Mouse (Mus musculus): Measurements from ENCODE around the gene Fgfr2. TPM values are rescaled to one million over a fixed set of nuclear protein-coding genes. Genes with fewer than 3 reads are reported as not detected.

Fgfr2 gene
- polyA plus RNA-seq, 1 experiment from 2014 or later, result 11.2 TPM

DNA sequence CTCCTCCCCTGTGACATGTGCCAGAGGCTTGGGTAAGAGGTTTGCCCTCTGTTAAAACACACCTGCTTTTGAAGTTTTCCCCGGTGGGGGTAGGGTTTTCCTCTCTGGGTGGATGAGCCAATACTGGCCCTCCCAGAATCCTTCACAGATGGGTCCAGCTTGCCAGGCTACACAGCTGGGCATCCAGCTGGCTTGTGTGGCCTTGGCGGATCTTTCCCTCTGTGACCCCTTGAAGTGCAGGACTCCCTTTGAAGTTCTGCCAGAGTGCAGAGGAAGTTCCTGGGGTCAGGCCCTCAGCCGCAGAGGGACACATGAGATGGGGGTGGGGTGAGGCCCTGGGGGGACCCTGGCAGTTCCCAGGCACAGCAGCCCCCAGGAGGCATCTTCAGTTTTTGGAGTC lies 507.8 kb downstream of the Fgfr2 start:
- Histone ChIP-seq H3K36me3 (replicated peaks; ENCODE audit: insufficient read depth, low read length) (no peaks in the 10 kb centered on the region), H3K9ac (replicated peaks) (no peak overlapping the region), H3K4me2 (ENCODE audit: low read depth, low read length) (no peak overlapping the region), H3K27me3 (ENCODE audit: insufficient read depth, low read length) (no peaks in the 10 kb centered on the region), H3K4me1 (ENCODE audit: insufficient read depth) (peaks cover 6% of the 10 kb centered on the region), H3K4me3 (ENCODE audit: low read depth, low read length) (no peak overlapping the region), H3K9me3 (ENCODE audit: low read length) (no peaks in the 10 kb centered on the region), H3K27ac (ENCODE audit: low read depth) (no peak overlapping the region)
- ATAC-seq, result peak; percentile 26
- TF ChIP-seq CTCF (IDR thresholded peaks at IDR 0.05; ENCODE audit: low read depth) (no peak), EP300 (IDR thresholded peaks at IDR 0.05; ENCODE audit: low read depth) (no peak)
- DNase-seq, result peak; percentile 36
- WGBS (ENCODE audit: insufficient replicate concordance), result 38% methylated on average over 3 of the region's 3 CpGs

DNA sequence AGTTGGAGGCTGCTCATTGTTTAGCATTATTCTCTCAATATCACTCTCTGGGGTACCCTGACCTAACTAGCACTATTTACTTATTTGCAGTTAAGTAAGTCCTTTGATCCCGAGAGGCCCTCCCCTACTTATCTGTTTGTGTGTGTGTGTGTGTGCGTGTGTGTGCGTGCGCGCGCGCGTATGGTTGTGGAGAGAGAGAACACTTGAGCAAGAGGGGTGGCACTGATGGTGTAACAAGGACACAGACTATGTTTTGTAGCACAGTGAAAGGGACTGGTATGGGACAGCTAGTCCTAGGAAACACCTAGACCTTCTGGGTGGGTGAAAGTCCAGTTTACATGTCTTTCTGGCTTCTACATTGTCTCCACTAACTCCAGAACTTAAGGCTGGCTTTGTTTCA lies 511.6 kb downstream of the Fgfr2 start:
- Histone ChIP-seq H3K4me1 (ENCODE audit: insufficient read depth) (peaks cover 9% of the 10 kb centered on the region), H3K9me3 (ENCODE audit: low read length) (no peaks in the 10 kb centered on the region), H3K4me3 (ENCODE audit: low read depth, low read length) (no peak overlapping the region), H3K27me3 (ENCODE audit: insufficient read depth, low read length) (0 out of 2 replicates have a peak, but pooled peaks cover 8% of the 10 kb centered on the region), H3K4me2 (ENCODE audit: low read depth, low read length) (peak overlapping the region; percentile 79; the same call in 1 of the 2 replicates), H3K27ac (ENCODE audit: low read depth) (peak overlapping the region; percentile 53; the same call in 1 of the 2 replicates), H3K36me3 (replicated peaks; ENCODE audit: insufficient read depth, low read length) (no peaks in the 10 kb centered on the region), H3K9ac (replicated peaks) (no peak overlapping the region)
- no peak for TF ChIP-seq CTCF (IDR thresholded peaks at IDR 0.05; ENCODE audit: low read depth)
- peak; percentile 76 for TF ChIP-seq EP300 (IDR thresholded peaks at IDR 0.05; ENCODE audit: low read depth)
- WGBS (ENCODE audit: insufficient replicate concordance), result 77% methylated on average over 8 of the region's 8 CpGs
- DNase-seq (peak; percentile 60), ATAC-seq (peak; percentile 80)

DNA sequence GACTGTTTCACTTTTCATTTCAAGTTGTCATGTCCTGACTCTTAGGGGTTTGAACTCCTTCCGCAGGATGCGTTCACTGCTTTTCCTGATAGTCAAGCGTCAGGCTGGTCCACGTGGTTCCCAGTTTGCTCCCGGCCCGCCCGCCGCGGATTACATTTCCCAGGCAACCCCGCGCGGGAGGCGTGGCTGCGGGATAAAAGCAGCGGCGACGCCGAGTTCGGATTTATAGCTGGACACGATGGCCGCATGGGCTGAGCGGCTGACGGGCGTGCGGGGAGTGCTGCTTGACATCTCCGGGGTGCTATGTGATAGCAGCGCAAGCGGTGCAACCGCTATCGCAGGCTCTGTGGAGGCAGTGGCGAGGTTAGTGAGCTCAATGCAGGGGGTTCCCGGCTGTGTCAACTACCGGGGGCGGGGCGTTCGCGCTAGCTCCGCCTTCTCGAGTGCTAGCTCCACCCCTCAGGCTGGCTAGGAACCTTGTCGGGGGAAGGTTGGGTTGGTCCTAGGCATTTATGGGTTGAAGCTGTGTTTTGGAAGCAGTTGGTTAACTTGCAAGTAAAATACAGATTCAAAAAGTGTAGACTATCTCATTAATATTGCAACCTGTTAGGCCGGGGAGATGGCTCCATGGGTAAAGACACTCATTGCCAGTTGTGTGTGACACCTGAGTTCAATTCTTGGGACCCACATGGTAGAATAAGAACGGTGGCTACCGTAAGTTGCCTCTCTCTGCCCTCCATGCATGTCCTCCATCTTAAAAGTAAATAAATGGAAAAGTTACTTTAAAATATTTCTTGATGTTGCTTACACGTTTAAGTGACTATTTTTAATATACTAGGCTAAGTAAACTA lies 512.5 kb downstream of the Fgfr2 start, which contains the start of gene Lhpp:
Lhpp (plus strand) TSS at position 171 of the 851 bp plus-strand sequence.
- H3K4me2 ChIP-seq (ENCODE audit: low read depth, low read length), result peak within 1 kb of the TSS; percentile 79
- peaks cover 9% of the 10 kb centered on the region for H3K4me1 ChIP-seq (ENCODE audit: insufficient read depth)
- H3K9ac ChIP-seq (replicated peaks), result peak within 1 kb of the TSS; percentile 37
- H3K36me3 ChIP-seq (replicated peaks; ENCODE audit: insufficient read depth, low read length), result no peaks in the 10 kb centered on the region
- ATAC-seq (peak; percentile 83), DNase-seq (peak; percentile 88)
- H3K27ac ChIP-seq (ENCODE audit: low read depth), result peak within 1 kb of the TSS; percentile 41
- H3K9me3 ChIP-seq (ENCODE audit: low read length), result no peaks in the 10 kb centered on the region
- TF ChIP-seq CTCF (IDR thresholded peaks at IDR 0.05; ENCODE audit: low read depth) (0 out of 2 replicates have a peak, but pooled peaks have one; percentile 4), EP300 (IDR thresholded peaks at IDR 0.05; ENCODE audit: low read depth) (no peak)
- peak within 1 kb of the TSS; percentile 55 for H3K4me3 ChIP-seq (ENCODE audit: low read depth, low read length)
- H3K27me3 ChIP-seq (ENCODE audit: insufficient read depth, low read length), result peaks cover 15% of the 10 kb centered on the region; the same call in 1 of the 2 replicates
- 7% methylated on average over 44 of the region's 44 CpGs for WGBS (ENCODE audit: insufficient replicate concordance)

DNA sequence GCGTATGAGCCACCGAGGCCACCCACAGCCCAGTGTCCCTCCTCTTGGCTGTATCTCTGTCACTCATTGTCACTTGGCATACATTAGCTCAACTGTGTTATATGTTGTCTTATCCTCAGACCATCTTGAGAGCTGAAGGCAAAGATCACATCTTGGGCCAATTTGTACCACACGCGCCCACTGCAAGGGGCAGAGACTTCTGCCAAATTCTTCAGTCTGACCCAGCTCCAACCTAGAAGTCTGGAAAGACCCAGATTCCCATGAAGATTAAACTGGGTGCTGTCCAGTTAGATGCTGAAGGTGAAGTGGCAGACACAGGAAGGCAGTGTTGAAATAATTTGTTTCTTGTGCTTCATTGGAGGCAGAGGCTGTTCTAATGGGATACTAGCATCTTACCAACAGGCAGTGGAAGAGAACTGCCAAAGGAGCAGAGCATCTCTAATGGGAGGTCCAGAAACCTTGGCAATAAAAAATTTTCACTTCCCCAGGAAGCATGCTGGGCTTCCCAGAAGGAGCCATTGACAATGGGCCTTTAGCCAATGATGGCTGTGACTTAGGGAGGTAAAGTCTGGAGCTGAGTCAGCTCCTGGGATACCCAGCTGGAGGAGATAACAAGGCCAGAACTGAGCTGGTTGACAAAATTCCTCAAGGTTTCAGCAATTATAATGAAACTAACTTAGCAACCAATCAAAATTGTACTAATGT lies 514.7 kb downstream of the Fgfr2 start:
- DNase-seq, result no peak
- Histone ChIP-seq H3K9ac (replicated peaks) (no peak overlapping the region), H3K36me3 (replicated peaks; ENCODE audit: insufficient read depth, low read length) (no peaks in the 10 kb centered on the region), H3K4me3 (ENCODE audit: low read depth, low read length) (no peak overlapping the region), H3K4me1 (ENCODE audit: insufficient read depth) (peaks cover 9% of the 10 kb centered on the region), H3K27ac (ENCODE audit: low read depth) (no peak overlapping the region), H3K4me2 (ENCODE audit: low read depth, low read length) (no peak overlapping the region), H3K9me3 (ENCODE audit: low read length) (no peaks in the 10 kb centered on the region), H3K27me3 (ENCODE audit: insufficient read depth, low read length) (peaks cover 32% of the 10 kb centered on the region)
- ATAC-seq, result no peak
- TF ChIP-seq CTCF (IDR thresholded peaks at IDR 0.05; ENCODE audit: low read depth) (no peak), EP300 (IDR thresholded peaks at IDR 0.05; ENCODE audit: low read depth) (no peak)
- WGBS (ENCODE audit: insufficient replicate concordance), result 92% methylated on average over 4 of the region's 4 CpGs

DNA sequence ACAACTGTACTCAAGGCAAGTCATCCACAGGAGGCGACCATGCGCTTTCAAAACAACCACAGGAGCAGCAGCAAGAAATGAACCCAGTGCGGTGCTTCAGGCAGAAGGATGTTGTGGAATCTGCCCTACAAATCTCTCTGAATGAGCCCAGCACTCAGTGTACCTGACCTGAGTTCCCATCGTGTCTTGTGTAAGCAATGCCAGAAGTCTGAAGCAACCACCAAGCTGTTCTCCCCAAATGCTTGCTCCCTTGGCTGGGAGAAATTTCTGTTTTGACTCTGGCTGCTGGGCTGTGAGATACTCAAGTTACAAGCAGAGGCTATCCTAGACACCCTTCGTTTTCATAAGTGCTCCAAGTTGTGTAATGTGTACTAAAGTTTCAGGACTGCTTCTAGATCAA lies 517.5 kb downstream of the Fgfr2 start:
- Histone ChIP-seq H3K4me1 (ENCODE audit: insufficient read depth) (peaks cover 6% of the 10 kb centered on the region), H3K27me3 (ENCODE audit: insufficient read depth, low read length) (peaks cover 59% of the 10 kb centered on the region), H3K4me2 (ENCODE audit: low read depth, low read length) (no peak overlapping the region), H3K9me3 (ENCODE audit: low read length) (no peaks in the 10 kb centered on the region), H3K36me3 (replicated peaks; ENCODE audit: insufficient read depth, low read length) (no peaks in the 10 kb centered on the region), H3K4me3 (ENCODE audit: low read depth, low read length) (no peak overlapping the region), H3K27ac (ENCODE audit: low read depth) (no peak overlapping the region), H3K9ac (replicated peaks) (no peak overlapping the region)
- ATAC-seq (no peak), DNase-seq (no peak)
- no peak for TF ChIP-seq EP300 (IDR thresholded peaks at IDR 0.05; ENCODE audit: low read depth)
- TF ChIP-seq CTCF (IDR thresholded peaks at IDR 0.05; ENCODE audit: low read depth), result no peak
- WGBS (ENCODE audit: insufficient replicate concordance), result 48% methylated on average over 5 of the region's 5 CpGs

DNA sequence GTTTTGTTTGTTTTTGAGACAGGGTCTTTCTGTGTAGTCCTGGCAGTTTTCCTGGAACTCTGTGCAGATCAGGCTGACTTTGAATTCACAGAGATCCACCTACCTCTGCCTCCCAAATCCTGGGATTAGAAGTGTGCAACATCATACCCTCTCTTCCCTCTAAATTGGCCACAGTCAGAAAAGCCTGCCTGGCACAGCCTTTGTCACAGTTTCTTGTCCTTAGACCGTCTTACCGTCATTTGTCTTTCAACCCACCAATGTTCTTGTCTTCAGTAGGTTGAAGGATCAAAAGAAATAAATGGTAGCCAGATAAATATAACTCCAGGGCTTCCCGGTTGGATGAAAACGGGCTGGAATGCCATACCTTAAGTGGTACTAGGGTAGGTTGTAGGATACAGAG lies 518.4 kb downstream of the Fgfr2 start:
- H3K27me3 ChIP-seq (ENCODE audit: insufficient read depth, low read length), result peaks cover 69% of the 10 kb centered on the region
- H3K36me3 ChIP-seq (replicated peaks; ENCODE audit: insufficient read depth, low read length), result no peaks in the 10 kb centered on the region
- H3K9ac ChIP-seq (replicated peaks), result no peak overlapping the region
- H3K4me3 ChIP-seq (ENCODE audit: low read depth, low read length), result no peak overlapping the region
- DNase-seq (no peak), ATAC-seq (no peak)
- WGBS (ENCODE audit: insufficient replicate concordance), result 78% methylated on average over 4 of the region's 4 CpGs
- no peak overlapping the region for H3K4me2 ChIP-seq (ENCODE audit: low read depth, low read length)
- H3K4me1 ChIP-seq (ENCODE audit: insufficient read depth), result no peaks in the 10 kb centered on the region
- no peak overlapping the region for H3K27ac ChIP-seq (ENCODE audit: low read depth)
- H3K9me3 ChIP-seq (ENCODE audit: low read length), result no peaks in the 10 kb centered on the region
- TF ChIP-seq CTCF (IDR thresholded peaks at IDR 0.05; ENCODE audit: low read depth), result no peak
- no peak for TF ChIP-seq EP300 (IDR thresholded peaks at IDR 0.05; ENCODE audit: low read depth)

Data from liver, postnatal 0 days (tissue).